Mouse (Mus musculus) heart, embryonic 14.5 days (tissue): Measurements from ENCODE around the gene Pih1d2. TPM values are rescaled to one million over a fixed set of nuclear protein-coding genes. Genes with fewer than 3 reads are reported as not detected.
A peak's percentile ranks its signal among the peaks of the same experiment; 100 is the strongest.

Experiments used
- ATAC-seq: fragments of 200-750 bp; cut with Nextera tagmentation; 2 replicates; pipeline ENCODE4 v1.8.0; 2017; ENCODE audit warnings: low read depth, moderate TSS enrichment; ENCODE audit not compliant: insufficient number of reproducible peaks, insufficient read depth, low FRiP score
- H3K27ac ChIP-seq, 2 experiments: fragments of 200-500 bp in 1 of 2; fragments of 300-500 bp in 1 of 2; sonication (generic) in 1 of 2; replicated peaks in 1 of 2; 2 replicates each; pipeline ENCODE4 v1.5.1; 2012 to 2014; ENCODE audit warnings: low read depth in 2 of 2, low read length in 2 of 2, control low read depth in 1 of 2, mild to moderate bottlenecking in 1 of 2, mixed read lengths in 1 of 2; ENCODE audit not compliant: control insufficient read depth in 1 of 2, insufficient read depth in 1 of 2
- H3K27me3 ChIP-seq: fragments of 300-500 bp; sonication (generic); 2 replicates; pipeline ENCODE4 v1.6.1; 2014; ENCODE audit warnings: mild to moderate bottlenecking, low read length, control low read depth; ENCODE audit not compliant: control insufficient read depth, insufficient read depth
- H3K36me3 ChIP-seq: fragments of 300-500 bp; sonication (generic); 2 replicates; pipeline ENCODE4 v1.6.1; 2014; ENCODE audit warnings: mild to moderate bottlenecking, control low read depth, low read length, mixed read lengths; ENCODE audit not compliant: control insufficient read depth, insufficient read depth
- H3K4me1 ChIP-seq, 2 experiments: fragments of 200-500 bp in 1 of 2; fragments of 300-500 bp in 1 of 2; sonication (generic) in 1 of 2; 2 replicates each; pipeline ENCODE4 v1.6.1; 2012 to 2014; ENCODE audit warnings: low read length in 2 of 2, control low read depth in 1 of 2, mixed read lengths in 1 of 2; ENCODE audit not compliant: control insufficient read depth in 2 of 2, insufficient read depth in 2 of 2
- H3K4me2 ChIP-seq: fragments of 300-500 bp; sonication (generic); 2 replicates; pipeline ENCODE4 v1.6.1; 2014; ENCODE audit warnings: mild to moderate bottlenecking, low read length
- H3K4me3 ChIP-seq, 2 experiments: fragments of 200-500 bp in 1 of 2; fragments of 300-500 bp in 1 of 2; sonication (generic) in 1 of 2; 2 replicates each; pipeline ENCODE4 v1.5.1; 2012 to 2014; ENCODE audit warnings: low read length in 2 of 2, mild to moderate bottlenecking in 2 of 2, control low read depth in 1 of 2, low read depth in 1 of 2, moderate library complexity in 1 of 2; ENCODE audit not compliant: control insufficient read depth in 1 of 2, insufficient read depth in 1 of 2
- H3K9ac ChIP-seq: fragments of 300-500 bp; sonication (generic); 2 replicates; pipeline ENCODE4 v1.6.1; 2014; ENCODE audit warnings: mild to moderate bottlenecking, low read length
- H3K9me3 ChIP-seq: fragments of 300-500 bp; sonication (generic); 2 replicates; pipeline ENCODE4 v1.6.1; 2016; ENCODE audit warnings: low read length, control low read depth; ENCODE audit not compliant: control insufficient read depth
- WGBS: fragments of 180-500 bp; shearing (Covaris S2); extraction: QIAGEN DNeasy Blood & Tissue Kit; methylation state at CpG from one replicate; pipeline ENCODE4 v1.1.7; 2014; 5-methylcytosine and 5-hydroxymethylcytosine counted together
- polyA plus RNA-seq: library from polyadenylated mRNA; unstranded; fragments of >200 nt; fragmentation: Nextera tagmentation; extraction: Ambion mirVana; gene quantifications from 2 replicates; pipeline ENCODE4 v1.2.1, GENCODE M21; 2014

Gene Pih1d2
- polyA plus RNA-seq, 1 experiment from 2014 or later: 1.9 TPM

DNA sequence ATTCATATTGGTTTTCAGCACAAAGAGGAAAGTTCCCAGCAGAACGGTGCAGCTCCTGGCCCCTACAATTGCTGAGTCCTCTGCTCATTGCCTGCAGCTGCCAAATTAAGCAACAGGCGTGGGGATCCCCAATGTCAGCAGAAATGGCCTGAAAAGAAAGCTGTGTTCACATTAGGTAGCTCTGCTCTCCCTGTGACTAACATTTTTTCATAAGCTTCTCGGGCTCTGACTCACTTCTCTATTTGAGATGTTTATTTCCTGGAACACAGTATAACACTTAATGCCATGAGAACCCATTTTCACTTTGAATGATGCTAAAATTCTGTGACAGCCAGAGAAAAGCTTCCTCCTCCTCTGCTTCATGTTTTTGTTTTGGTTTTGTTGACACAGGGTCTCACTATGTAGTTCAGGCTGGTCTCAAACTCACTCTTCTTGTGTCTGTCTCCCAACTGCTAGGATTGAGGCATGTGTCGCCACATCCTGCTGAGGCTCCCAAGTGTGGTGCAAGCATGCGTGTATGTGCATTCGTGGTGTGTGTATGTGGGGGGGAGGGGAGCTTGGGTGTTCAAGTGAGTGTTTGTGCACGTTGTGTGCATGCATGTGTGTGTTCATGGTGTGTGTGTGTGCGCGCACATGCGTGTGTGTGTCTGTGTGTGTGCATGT is 26.1 kb upstream of the Pih1d2 start:
- peaks cover 16% of the 10 kb centered on the region for H3K36me3 ChIP-seq
- ATAC-seq: no peak
- WGBS: 71% methylated on average over 10 of the region's 10 CpGs
- H3K9ac ChIP-seq: no peak overlapping the region
- H3K4me1 ChIP-seq: no peaks in the 10 kb centered on the region
- H3K27ac ChIP-seq: no peak overlapping the region
- no peak overlapping the region for H3K4me3 ChIP-seq
- H3K9me3 ChIP-seq: no peaks in the 10 kb centered on the region
- H3K27me3 ChIP-seq: no peaks in the 10 kb centered on the region
- no peak overlapping the region for H3K4me2 ChIP-seq

DNA sequence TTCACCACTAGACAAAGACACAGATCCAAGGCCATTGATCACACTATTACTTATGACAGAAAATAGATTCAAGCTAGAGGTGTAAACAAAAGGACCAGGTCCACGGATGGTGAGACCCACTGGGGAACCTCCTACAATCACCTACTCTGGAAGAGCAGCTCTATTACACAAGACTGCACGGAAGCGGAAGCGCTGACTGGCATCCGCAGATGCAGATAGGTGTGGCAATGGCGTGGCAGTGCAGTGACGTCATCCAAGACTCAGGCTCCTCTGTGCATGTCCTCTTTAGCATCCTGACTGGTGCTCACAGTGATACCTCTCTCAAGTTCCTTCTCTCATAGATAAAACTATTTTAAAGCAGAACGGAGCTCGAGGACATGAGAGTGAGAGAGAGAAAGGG is 24.2 kb upstream of the Pih1d2 start:
- no peaks in the 10 kb centered on the region for H3K4me1 ChIP-seq
- no peak overlapping the region for H3K27ac ChIP-seq
- H3K4me3 ChIP-seq: no peak overlapping the region
- H3K4me2 ChIP-seq: no peak overlapping the region
- H3K9ac ChIP-seq: no peak overlapping the region
- peaks cover 36% of the 10 kb centered on the region for H3K36me3 ChIP-seq
- no peaks in the 10 kb centered on the region for H3K27me3 ChIP-seq
- 78% methylated on average over 9 of the region's 9 CpGs for WGBS
- no peaks in the 10 kb centered on the region for H3K9me3 ChIP-seq
- no peak for ATAC-seq

DNA sequence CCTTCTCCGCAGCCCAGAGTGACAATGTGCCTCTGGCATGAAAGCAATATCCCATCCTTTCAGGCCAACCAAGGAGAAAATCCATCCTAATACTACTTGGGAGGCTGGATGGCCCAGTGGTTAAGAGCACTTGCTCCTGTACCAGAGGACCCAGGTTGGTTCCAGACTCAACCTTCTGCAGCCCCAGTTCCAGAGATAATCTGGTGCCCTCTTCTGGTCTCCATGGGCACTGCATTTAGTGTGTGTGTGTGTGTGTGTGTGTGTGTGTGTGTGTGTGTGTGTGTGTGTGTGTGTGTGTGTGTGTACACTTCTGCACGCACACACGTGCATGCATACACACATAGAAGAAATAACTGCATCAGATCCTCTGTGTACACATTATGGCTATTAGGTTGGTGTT is 23.6 kb upstream of the Pih1d2 start:
- Histone ChIP-seq H3K36me3 (peaks cover 42% of the 10 kb centered on the region), H3K27ac (no peak overlapping the region), H3K4me1 (no peaks in the 10 kb centered on the region), H3K9me3 (no peaks in the 10 kb centered on the region), H3K4me3 (no peak overlapping the region), H3K4me2 (no peak overlapping the region), H3K27me3 (no peaks in the 10 kb centered on the region), H3K9ac (no peak overlapping the region)
- 84% methylated on average over 3 of the region's 3 CpGs for WGBS
- no peak for ATAC-seq

DNA sequence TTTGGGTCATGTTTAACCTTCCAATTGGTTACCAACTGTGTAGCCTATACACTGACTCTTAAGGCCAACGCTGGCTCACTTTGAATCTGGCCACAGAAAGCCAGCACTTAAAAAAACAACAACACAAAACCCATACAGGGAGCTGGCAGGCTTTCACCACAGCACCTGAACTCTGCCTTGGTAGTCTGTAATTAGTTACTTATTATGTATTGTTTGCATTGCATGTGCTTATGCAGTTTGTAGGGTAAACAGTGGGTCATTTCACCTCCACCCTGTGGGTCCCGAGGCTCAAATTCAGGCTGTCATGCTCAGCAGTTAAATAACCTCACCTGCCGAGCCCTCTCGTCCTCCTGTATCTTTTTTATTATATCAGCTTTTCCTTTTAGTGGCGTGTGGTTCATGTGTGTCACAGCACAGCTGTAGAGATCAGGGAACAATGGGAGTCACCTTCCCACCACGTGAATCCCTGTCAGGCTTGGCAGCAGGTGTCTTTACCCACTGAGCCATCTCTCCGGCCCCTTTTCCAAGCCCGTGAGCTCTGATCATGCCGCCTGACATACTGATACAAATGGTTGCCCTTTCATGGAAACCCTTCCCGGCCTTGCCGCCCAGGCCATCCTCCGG is 22.2 kb upstream of the Pih1d2 start:
- no peaks in the 10 kb centered on the region for H3K27me3 ChIP-seq
- H3K27ac ChIP-seq: no peak overlapping the region; a peak in 1 of 4 replicates
- WGBS: 75% methylated on average over 12 of the region's 12 CpGs
- no peaks in the 10 kb centered on the region for H3K4me1 ChIP-seq
- H3K36me3 ChIP-seq: peaks cover 56% of the 10 kb centered on the region
- no peaks in the 10 kb centered on the region for H3K9me3 ChIP-seq
- no peak overlapping the region for H3K4me3 ChIP-seq
- no peak for ATAC-seq
- H3K9ac ChIP-seq: no peak overlapping the region
- no peak overlapping the region for H3K4me2 ChIP-seq

DNA sequence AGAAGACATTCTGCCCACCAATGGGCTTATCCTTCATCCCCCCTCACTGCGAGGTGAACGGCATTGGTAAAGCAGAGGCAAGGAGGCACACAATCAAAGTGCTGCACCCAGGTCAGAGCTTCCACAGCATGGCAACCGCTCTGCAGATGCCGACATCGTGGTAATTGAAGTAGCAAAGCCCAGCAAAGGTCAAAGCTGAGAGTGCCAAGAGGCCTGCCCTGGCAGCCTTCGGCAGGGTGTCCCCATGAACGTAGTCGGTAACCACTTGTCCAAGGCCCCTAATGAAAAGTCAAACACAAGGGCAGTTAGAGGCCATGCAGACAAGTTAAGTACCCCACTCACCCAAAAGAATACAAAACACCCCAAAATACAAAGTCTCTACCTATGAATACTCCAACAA is 20.1 kb upstream of the Pih1d2 start:
- no peak overlapping the region for H3K4me2 ChIP-seq
- peaks cover 5 to 10% of the 10 kb centered on the region in 2 experiments; a peak in 3 of 4 replicates for H3K4me1 ChIP-seq
- no peak overlapping the region for H3K4me3 ChIP-seq
- WGBS: 92% methylated on average over 8 of the region's 8 CpGs
- peaks cover 66% of the 10 kb centered on the region for H3K36me3 ChIP-seq
- H3K27me3 ChIP-seq: no peaks in the 10 kb centered on the region
- H3K27ac ChIP-seq: no peak overlapping the region
- no peak for ATAC-seq
- no peak overlapping the region for H3K9ac ChIP-seq
- no peaks in the 10 kb centered on the region for H3K9me3 ChIP-seq

DNA sequence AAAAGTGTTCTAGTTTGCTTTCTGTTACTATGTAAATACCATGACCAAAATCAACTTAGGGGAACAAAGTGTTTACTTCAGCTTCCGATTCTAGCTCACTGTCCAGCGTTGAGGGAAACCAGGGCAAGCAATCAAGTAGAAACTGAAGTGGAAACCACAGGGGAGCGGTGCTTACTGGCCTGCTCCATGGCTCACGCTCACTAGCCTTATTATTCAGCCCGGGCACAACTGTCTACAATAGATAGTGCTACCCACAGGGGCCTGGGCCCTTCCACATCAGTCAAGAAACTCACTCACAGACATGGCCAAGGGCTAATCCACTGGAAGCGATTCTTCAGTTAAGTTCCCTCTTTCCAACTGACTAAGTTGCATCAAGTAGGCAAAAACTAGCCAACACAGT is 15.6 kb upstream of the Pih1d2 start:
- ATAC-seq: no peak
- peaks cover 59% of the 10 kb centered on the region for H3K36me3 ChIP-seq

DNA sequence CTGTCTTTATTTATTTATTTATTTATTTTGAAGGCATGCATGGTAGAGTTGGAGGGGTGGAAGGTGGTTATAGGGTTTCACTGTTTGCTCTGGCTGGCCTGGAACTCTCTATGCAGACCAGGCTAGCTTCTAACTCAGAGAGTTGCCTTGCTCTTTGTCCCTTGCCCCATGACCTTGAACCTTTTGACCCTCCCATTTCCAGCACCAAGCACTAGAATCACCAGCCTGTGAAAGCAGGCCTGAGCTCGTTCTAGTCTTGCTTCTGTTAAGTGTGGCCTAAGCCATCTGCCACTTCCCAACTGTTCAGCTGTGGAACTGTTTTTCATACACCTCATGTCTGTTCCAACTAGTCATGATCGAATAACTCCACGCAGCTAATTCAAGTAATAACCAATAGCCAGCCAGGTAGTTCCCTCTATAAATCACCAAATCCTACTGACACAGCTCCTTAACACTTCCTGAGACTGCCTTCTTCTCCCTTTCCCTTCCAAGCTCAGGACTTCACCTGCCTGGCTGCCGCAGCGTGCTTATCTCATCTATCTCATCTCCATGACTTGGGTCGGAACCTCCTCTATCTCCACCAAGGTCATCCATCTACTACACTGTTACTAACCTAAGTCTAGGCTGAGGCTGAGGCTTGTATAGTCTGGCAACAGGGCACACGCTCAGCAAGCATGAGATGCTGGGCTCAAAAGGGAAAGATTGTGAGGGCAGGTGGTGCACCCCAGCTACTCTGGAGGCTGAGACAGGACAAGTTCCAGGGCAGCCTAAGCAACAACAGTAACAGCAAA is 14.9 kb upstream of the Pih1d2 start:
- Histone ChIP-seq H3K27me3 (no peaks in the 10 kb centered on the region), H3K36me3 (peaks cover 58% of the 10 kb centered on the region), H3K4me1 (peaks cover 11 to 27% of the 10 kb centered on the region in 2 experiments), H3K4me2 (peak overlapping the region; percentile 87), H3K9me3 (no peaks in the 10 kb centered on the region), H3K27ac (peak overlapping the region in 1 of 2 experiments; percentile 87; a peak in 2 of 4 replicates), H3K9ac (peak overlapping the region; percentile 90), H3K4me3 (peak overlapping the region; percentile 81 to 86)
- WGBS: 65% methylated on average over 7 of the region's 7 CpGs
- no peak for ATAC-seq

More for the DNA sequence above, 15.6 kb upstream of the Pih1d2 start:
- H3K4me3 ChIP-seq: peak overlapping the region in 1 of 2 experiments; percentile 86; a peak in 1 of 4 replicates
- WGBS: 46% methylated on average over 6 of the region's 6 CpGs
- H3K9ac ChIP-seq: peak overlapping the region; percentile 90
- peak overlapping the region in 1 of 2 experiments; percentile 1; a peak in 1 of 4 replicates for H3K27ac ChIP-seq
- no peaks in the 10 kb centered on the region for H3K27me3 ChIP-seq
- peak overlapping the region; percentile 87 for H3K4me2 ChIP-seq
- H3K9me3 ChIP-seq: no peaks in the 10 kb centered on the region
- peaks cover 11 to 27% of the 10 kb centered on the region in 2 experiments for H3K4me1 ChIP-seq
